10 mouse cellular contexts compared by ENCODE assay signal in genomic region chr7:49553236-49553981, GRCm38 (mm10).
DNase-seq lines count a peak whose midpoint lies in the region; ATAC-seq and TF ChIP-seq lines count a peak whose summit lies in the region.
"Had no signal": no experiment of that assay in that cellular context is flagged by ENCODE, and none has a peak within 500 bp of the region (broad histone marks: within the 10 kb centered on the region; RNA-seq: fewer than 3 reads in every experiment).

No protein-coding gene starts in this region.

- H3K36me3 ChIP-seq in heart, embryonic 16.5 days (ENCODE audit: control insufficient read depth, insufficient read depth) = peaks cover 30% of the 10 kb centered on the region
- peaks cover 2% of the 10 kb centered on the region; the same call in 1 of the 2 replicates for H3K36me3 ChIP-seq in stomach, postnatal 0 days (ENCODE audit: control insufficient read depth, insufficient read depth, low read length)
- H3K36me3 ChIP-seq: forebrain, embryonic 15.5 days had no signal

- H3K27me3 ChIP-seq in heart, embryonic 16.5 days (ENCODE audit: control insufficient read depth, insufficient read depth, low read length) = no peaks in the 10 kb centered on the region
- no peaks in the 10 kb centered on the region for H3K27me3 ChIP-seq in stomach, postnatal 0 days (ENCODE audit: control insufficient read depth, insufficient read depth, low read length)
- H3K27me3 ChIP-seq: forebrain, embryonic 15.5 days; neural tube, embryonic 12.5 days had no signal

- peak overlapping the region; percentile 13; the same call in 1 of the 2 replicates for H3K4me2 ChIP-seq in heart, embryonic 16.5 days (ENCODE audit: low read depth, low read length)
- H3K4me2 ChIP-seq in stomach, postnatal 0 days (replicated peaks; ENCODE audit: low read depth) = no peak overlapping the region
- H3K4me2 ChIP-seq: forebrain, embryonic 15.5 days; neural tube, embryonic 12.5 days had no signal

- peak; percentile 30; the same call in 1 of the 2 replicates for ATAC-seq in heart, embryonic 16.5 days (replicated peaks; ENCODE audit: extremely low read depth, insufficient read depth, low FRiP score)
- 0 out of 2 replicates have a peak, but pooled peaks have one; percentile 33 for ATAC-seq in stomach, postnatal 0 days (ENCODE audit: low FRiP score, low TSS enrichment)
- ATAC-seq in erythroblast, adult 5-6 weeks (replicated peaks; ENCODE audit: low FRiP score, poor library complexity, severe bottlenecking) = no peak
- ATAC-seq: forebrain, embryonic 15.5 days had no signal

- TF ChIP-seq CTCF in stomach, postnatal 0 days (IDR thresholded peaks at IDR 0.05; ENCODE audit: low read depth) = no peak

- TF ChIP-seq EP300 in stomach, postnatal 0 days (optimal IDR thresholded peaks at IDR 0.05) = peak; percentile 47

- H3K4me1 ChIP-seq in heart, embryonic 16.5 days (ENCODE audit: control insufficient read depth, insufficient read depth, low read length) = peaks cover 41% of the 10 kb centered on the region
- peaks cover 2% of the 10 kb centered on the region; the same call in 1 of the 2 replicates for H3K4me1 ChIP-seq in stomach, postnatal 0 days (replicated peaks; ENCODE audit: control insufficient read depth, insufficient read depth)
- H3K4me1 ChIP-seq: neural tube, embryonic 12.5 days had no signal

- no peak for DNase-seq in heart, postnatal 10 days
- peak; percentile 68 for DNase-seq in urinary bladder, postnatal 14 days (ENCODE audit: low spot score)
- no peak for DNase-seq in urinary bladder, postnatal 10 days (ENCODE audit: low spot score)
- DNase-seq in lung, adult 18-20 months = peak; percentile 70 to 76
- DNase-seq in stomach, postnatal 0 days (ENCODE audit: low spot score) = no peak
- DNase-seq in layer of hippocampus, postnatal 25 days (ENCODE audit: extremely low spot score in 1 of 2, low spot score in 1 of 2) = no peak

- no peaks in the 10 kb centered on the region for H3K9me3 ChIP-seq in heart, embryonic 16.5 days (replicated peaks; ENCODE audit: control insufficient read depth, low read length)
- H3K9me3 ChIP-seq in stomach, postnatal 0 days (ENCODE audit: control insufficient read depth, low read length) = no peaks in the 10 kb centered on the region
- H3K9me3 ChIP-seq: forebrain, embryonic 15.5 days; neural tube, embryonic 12.5 days had no signal

- 14% methylated on average over 11 of the region's 11 CpGs for WGBS in heart, embryonic 16.5 days
- 36% methylated on average over 11 of the region's 11 CpGs for WGBS in stomach, postnatal 0 days

- intact Hi-C loops in heart, postnatal 10 days (cut with DNase I) = no loop called here

- H3K27ac ChIP-seq in heart, embryonic 16.5 days (ENCODE audit: low read length) = peak overlapping the region; percentile 82
- H3K27ac ChIP-seq in stomach, postnatal 0 days (replicated peaks) = peak overlapping the region; percentile 61
- H3K27ac ChIP-seq: forebrain, embryonic 15.5 days; neural tube, embryonic 12.5 days had no signal

- H3K9ac ChIP-seq in heart, embryonic 16.5 days (ENCODE audit: low read length) = peak overlapping the region; percentile 62
- H3K9ac ChIP-seq in stomach, postnatal 0 days (ENCODE audit: low read length) = no peak overlapping the region
- H3K9ac ChIP-seq: forebrain, embryonic 15.5 days; neural tube, embryonic 12.5 days had no signal

- no peak overlapping the region for H3K4me3 ChIP-seq in heart, embryonic 16.5 days (ENCODE audit: low read length)
- no peak overlapping the region for H3K4me3 ChIP-seq in stomach, postnatal 0 days (ENCODE audit: low read depth, low read length)
- H3K4me3 ChIP-seq: forebrain, embryonic 15.5 days; neural tube, embryonic 12.5 days had no signal

Comparison
In these comparisons a context has a peak if more than half of its experiments do, and no peak if none do; other contexts are left out.
1. DNase-seq: peak in urinary bladder, postnatal 14 days (single experiment) and lung, adult 18-20 months (2 of 2); none in heart, postnatal 10 days (0 of 2), urinary bladder, postnatal 10 days (single experiment), stomach, postnatal 0 days (single experiment) and layer of hippocampus, postnatal 25 days (0 of 2).